Mouse (Mus musculus) CD4-positive helper T cell, adult 2 months (primary cell): ENCODE results near the gene Sik1.

Source experiments
- DNase-seq: peaks from one replicate; pipeline ENCODE4 v3.0.0-alpha.2; 2012; ENCODE audit warnings: low read depth, missing footprints, low spot score

The Sik1 gene

DNA sequence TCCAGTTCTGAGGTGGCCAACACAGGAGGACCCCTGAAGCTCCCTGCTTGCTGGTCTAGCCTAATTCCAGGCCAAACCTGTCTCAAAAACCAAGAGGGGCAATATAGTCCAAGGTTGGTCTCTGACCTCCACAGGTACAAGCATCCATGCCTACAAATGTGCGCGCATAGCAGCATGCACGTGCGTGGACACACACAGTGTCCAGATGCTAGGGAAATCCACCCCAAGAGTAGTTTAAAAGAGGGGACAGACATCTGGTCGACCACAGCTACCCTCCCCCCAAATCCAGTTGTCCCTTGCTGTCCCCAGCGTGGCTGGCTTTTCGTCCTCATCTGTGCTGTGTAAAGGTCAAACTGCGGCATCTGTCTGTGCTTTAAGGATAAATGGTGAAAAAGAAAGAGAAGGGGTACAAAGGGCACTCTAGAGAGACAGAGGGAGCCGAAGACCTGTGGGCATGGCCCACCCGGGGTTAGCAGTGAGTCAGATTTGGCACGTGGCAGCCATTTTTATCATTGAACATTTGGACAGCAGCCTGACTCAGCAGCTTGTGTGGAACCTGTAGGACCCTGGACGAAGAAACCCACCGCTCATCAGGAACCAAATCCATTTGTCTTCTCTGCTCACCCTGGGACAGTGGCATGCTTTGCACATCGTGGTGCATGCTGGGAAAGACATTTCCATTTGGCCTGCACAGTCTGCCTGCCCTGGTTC is 23.6 kb downstream of the Sik1 start:
- DNase-seq = no peak

GRCm38 (mm10) chr17:31831097-31831865 is 24.3 kb downstream of the Sik1 start:
- peak; percentile 54 for DNase-seq

- DNase-seq = no peak
Measured at GRCm38 (mm10) chr17:31830506-31831075, 25.0 kb downstream of the Sik1 start.

DNA sequence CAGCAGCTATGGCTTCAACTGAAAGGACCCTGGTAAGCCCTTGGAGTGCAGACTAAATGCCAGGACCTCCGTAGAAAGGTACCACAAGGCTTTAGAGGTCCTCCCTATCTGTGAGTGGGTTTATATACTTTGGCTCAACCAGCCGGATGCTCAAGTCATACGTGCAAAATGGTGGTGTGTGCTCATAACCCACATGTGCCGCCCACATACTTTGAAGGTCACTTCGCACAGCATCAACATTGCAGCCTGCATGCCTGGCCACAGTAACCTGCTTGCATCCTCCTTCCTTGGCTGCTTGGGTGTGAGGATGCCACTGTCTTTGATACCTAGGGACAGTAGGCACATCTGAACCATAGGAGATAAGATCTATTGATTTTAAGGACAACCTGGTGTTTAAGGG is 26.7 kb downstream of the Sik1 start:
- DNase-seq = no peak

DNA sequence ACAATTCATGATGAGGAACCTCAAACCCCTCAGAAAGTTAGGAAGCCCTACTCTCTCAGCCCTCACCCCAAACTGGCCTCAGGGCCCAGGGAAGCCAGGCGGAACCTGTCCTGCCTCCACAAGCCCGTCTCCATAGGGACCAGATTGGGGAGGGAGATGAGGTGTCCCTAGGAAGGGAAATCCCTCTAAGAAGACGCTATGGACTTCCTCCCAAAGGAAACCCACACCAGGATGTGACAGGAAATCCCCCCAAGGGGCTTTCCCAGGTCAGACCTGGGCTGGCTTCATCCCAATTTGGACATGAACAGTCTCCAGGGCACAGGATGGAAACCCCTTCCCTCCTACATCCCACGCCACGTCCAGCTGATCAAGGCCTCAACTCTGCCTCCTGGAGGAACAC is 27.5 kb downstream of the Sik1 start:
- no peak for DNase-seq

GRCm38 (mm10) chr17:31827206-31827605 is 28.4 kb downstream of the Sik1 start:
- DNase-seq = no peak

GRCm38 (mm10) chr17:31826669-31827068 is 28.9 kb downstream of the Sik1 start:
- no peak for DNase-seq

DNA sequence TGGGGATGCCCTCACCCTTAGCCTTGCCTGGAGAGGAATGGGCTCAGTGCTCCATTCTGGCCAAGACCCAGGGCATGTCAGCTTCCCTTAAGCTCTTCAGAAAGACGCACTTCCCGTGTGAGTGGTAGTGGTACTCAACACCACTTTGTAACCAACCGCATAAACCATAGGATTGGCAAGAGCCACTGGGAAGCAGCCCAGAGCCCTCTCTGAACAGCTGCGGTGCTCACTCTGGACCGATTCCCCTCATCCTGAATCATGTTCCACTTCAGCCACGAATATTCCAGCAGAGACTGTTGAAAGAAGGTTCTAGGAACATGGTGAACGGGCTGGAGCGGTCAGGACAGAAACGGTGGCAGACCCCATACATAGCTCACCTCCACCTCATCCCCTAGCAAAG is 29.9 kb downstream of the Sik1 start:
- DNase-seq = no peak

- DNase-seq = no peak
Measured at GRCm38 (mm10) chr17:31824812-31825211, 30.8 kb downstream of the Sik1 start.

- peak; percentile 78 for DNase-seq
Measured at GRCm38 (mm10) chr17:31821136-31821933, 34.3 kb downstream of the Sik1 start.

DNA sequence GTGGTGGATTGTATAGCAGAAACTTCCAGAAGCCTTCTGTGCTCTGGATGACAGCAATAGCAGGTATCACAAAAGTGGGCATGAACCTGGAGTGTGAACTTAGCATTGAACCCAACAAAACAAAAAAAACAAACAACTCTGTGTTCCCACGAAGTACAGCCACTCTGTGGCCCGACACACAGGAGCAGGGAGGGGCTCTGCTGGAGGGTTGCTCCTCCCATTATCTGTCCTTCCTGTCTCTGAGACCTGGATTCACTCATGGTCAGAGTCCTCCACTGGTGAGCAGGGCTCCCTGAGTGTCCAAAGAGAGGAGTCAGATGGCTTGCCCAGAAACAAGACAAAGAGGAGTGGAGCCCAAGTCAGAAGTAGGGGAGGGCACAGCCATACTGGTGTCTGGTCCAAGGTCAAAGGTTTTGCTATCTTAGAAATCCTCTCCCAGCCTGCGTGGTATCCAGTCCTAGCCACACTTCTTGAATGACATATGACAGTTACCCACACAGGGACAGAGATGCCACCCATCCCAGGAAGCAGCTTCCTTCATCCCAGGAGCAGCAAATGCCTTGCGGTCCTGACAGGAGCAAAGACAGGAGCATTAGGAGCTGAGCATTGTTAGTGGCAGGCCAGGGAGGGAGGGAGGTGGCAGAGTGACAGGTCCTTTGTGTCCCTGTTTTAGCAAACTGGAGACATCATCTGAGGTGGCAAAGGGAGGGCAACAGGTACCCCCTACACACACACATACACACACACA is 35.3 kb downstream of the Sik1 start:
- no peak for DNase-seq

DNA sequence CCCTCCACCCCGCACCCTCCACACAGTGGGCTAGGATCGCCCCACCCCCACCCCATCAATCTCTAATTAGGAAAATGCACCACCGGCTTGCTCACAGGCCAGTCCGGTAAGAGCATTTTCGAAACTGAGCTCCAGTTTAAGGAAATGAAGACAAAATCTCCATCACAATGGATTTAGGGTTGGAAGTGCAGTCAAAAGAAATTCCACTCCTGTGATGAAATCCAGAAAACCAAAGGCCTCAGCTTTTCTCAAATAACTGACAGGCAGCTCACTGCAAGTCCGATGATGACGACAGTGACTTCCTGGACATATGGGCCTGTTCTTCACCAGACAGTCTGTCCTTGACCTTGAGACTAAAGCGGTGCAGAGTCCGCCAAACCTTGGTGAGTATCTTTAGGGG is 36.2 kb downstream of the Sik1 start:
- no peak for DNase-seq

DNA sequence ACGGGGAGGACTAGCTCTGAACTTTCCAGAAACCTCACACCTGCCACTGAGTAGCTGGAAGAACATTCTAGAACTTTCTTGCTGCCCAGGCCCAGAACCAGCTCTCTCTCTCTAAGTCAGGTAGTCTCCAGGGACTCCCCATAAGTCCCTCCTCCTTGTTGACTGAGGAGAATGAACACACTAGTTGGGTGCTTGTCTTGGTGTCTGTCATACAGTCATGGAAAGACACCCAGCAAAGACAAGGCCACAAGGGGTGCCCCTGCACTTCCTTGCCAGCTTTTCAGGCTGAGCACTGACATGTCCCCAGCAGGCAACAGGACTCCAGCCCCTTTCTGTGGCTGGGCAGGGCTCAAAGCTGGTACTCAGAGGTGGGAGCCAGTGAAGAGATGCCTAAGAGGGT is 37.8 kb downstream of the Sik1 start:
- peak; percentile 46 for DNase-seq

- no peak for DNase-seq
Measured at GRCm38 (mm10) chr17:31817203-31817602, 38.4 kb downstream of the Sik1 start.

GRCm38 (mm10) chr17:31814848-31815247 is 40.8 kb downstream of the Sik1 start:
- DNase-seq = no peak

DNA sequence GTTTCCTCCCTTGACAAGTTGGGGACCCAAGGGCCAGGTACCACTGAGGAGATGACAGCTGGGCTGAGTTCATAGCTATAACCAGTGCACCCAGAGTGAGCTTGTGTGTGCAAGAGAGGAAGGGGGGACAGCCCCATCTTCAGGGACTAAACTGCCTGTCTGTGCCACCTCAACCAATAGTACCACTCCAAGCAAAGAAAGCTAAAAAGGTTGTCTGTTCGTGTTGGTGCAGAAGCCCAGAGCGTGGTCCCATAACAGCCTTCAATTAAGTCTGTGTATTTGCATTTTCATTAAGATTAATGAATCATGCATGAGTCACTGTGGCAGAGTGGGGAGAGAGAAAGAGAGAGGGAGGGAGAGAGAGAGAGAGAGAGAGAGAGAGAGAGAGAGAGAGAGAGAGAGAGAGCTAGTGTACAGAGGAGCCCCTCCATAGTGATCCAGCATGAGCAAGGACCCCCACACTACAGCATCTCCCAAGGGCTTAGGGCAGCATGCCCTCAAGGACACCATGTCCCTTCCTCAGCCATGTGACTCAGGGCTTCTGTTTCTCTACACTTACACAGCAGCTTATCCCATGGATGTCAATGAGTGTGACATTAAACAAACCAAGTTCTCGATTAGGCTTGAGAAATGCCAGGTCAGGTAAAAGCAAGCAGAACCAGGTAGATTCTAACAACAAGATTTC is 41.5 kb downstream of the Sik1 start:
- no peak for DNase-seq

- DNase-seq = no peak
Measured at GRCm38 (mm10) chr17:31811333-31811732, 44.3 kb downstream of the Sik1 start.

DNA sequence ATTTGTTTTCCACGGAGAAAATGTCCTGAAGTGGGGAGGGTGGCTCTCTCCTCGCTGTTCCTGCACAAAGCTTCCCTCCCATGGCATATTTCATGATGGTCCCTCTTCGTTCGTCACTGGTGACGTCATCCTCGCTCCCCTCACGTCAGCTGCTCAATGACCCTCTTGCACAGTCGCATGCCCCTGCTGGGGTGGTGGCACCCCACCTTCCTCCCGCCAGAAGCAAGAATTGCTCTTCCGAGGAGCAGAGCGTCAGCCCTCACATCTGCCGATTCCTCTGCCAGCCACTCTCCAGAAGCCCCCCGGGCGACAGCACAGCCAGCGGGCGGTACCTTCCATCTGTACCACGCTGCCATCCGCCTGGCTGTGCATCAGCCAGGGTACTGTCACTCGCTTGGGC is 45.7 kb downstream of the Sik1 start:
- no peak for DNase-seq

DNA sequence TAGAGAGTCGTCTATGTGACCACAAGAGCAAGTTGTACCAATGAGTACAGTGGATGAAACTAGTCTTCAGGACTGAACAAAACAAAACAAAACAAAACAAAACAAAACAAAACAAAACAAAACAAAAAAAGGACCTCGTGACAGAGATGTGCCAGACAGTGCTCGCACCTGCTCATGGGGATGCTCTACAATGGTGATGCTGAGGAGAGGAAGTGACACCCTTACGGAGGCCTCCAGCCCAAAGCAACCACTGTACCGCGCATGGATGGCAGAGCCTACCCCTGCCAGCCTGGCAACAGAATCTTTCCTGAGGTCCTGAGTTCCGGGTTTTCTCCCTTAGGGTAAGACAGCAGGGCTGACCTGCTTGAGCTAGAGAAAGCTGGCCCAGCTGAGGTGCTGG is 46.5 kb downstream of the Sik1 start:
- no peak for DNase-seq

DNA sequence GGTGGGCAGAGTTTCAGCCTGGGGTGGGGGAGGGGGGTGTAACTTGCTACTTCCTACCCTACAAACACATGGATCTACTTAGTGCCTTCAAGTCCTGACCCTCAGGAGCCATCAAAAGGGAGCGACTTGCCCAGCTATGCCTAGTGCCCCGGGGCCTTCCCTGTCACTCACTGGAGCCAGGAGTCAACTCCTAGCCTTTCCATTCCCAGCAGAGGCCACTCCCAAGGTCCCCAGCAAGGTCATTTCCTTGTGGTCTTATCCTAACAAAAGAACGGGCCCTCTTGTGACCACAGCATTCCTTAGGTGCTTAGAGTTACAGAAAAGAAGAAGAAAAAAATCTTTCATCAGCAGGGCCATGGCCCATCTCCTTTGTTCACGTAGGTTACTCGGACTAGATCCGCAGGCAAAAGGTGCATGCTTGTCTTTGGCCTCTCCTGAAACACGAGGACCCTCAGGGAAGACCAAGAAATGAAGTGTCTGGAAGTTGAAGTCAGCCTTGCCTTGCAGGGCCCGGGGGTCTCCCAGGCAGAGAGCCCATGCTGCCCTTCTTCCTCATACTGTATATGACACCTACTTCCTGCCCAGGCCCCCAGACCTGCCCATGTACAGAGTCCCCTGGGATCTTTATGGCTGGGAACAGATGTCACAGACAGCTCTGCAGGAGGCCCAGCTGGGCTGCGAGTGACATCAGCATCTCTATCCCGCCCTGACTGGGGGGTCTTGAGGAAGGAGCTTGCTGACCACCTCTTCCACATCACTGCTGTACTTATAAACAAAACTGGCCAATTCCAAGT is 47.3 kb downstream of the Sik1 start:
- no peak for DNase-seq
